Mouse (Mus musculus) CH12.LX (cell line): ENCODE data around the gene Psmd5. TPM values are rescaled to one million over a fixed set of nuclear protein-coding genes. Genes with fewer than 3 reads are reported as not detected.
"Not testable (repeated sequence)": the region's sequence is repeated elsewhere in the genome, so short reads cannot be mapped to it uniquely, and the experiment has no call there.

ENCODE experiments used
- DNase-seq: peaks from one replicate; pipeline ENCODE4 v3.0.0-alpha.2; 2013; ENCODE audit errors: extremely low read depth
- H3K27ac ChIP-seq: 2 replicates; pipeline ENCODE4 v1.5.1; 2012; ENCODE audit warnings: low read depth, mild to moderate bottlenecking, control low read depth, moderate library complexity; ENCODE audit not compliant: insufficient read depth
- H3K27me3 ChIP-seq: replicated peaks from 2 replicates; pipeline ENCODE3; 2012; ENCODE audit warnings: inconsistent platforms
- H3K36me3 ChIP-seq, 2 experiments: replicated peaks in 1 of 2; 2 replicates each; pipeline versions ENCODE3 to v1.6.1; 2012; ENCODE audit warnings: inconsistent platforms in 1 of 2, low read length in 1 of 2, mild to moderate bottlenecking in 1 of 2, mixed read lengths in 1 of 2, moderate library complexity in 1 of 2; ENCODE audit not compliant: control insufficient read depth in 1 of 2, insufficient read depth in 1 of 2
- H3K4me1 ChIP-seq, 2 experiments: 2 replicates each; pipeline ENCODE4 v1.6.1; 2012; ENCODE audit warnings: inconsistent platforms in 1 of 2, moderate library complexity in 1 of 2; ENCODE audit not compliant: insufficient read depth in 2 of 2, control insufficient read depth in 1 of 2
- H3K4me2 ChIP-seq: 2 replicates; pipeline ENCODE4 v1.6.1; 2012; ENCODE audit warnings: low read depth, mild to moderate bottlenecking, control low read depth; ENCODE audit not compliant: poor library complexity, insufficient read depth, severe bottlenecking
- H3K4me3 ChIP-seq, 3 experiments: fragments of 150-350 bp in 1 of 3; sonication (generic) in 1 of 3; replicated peaks in 1 of 3; 2 replicates each; pipeline versions ENCODE3 to v1.5.1; 2011 to 2012; ENCODE audit warnings: low read depth in 2 of 3, low read length in 2 of 3, mild to moderate bottlenecking in 2 of 3, moderate library complexity in 2 of 3, control low read depth in 1 of 3, improper control_type of control experiment in 1 of 3, inconsistent platforms in 1 of 3, mixed read lengths in 1 of 3; ENCODE audit not compliant: poor library complexity in 1 of 3
- H3K79me2 ChIP-seq: replicated peaks from 2 replicates; pipeline ENCODE4 v1.6.1; 2012; ENCODE audit warnings: mild to moderate bottlenecking, moderate library complexity; ENCODE audit not compliant: control insufficient read depth, poor library complexity, insufficient read depth, severe bottlenecking; ENCODE audit errors: extremely low read depth
- H3K9ac ChIP-seq: 2 replicates; pipeline ENCODE4 v1.6.1; 2012; ENCODE audit warnings: low read depth, mild to moderate bottlenecking, control low read depth, moderate library complexity; ENCODE audit not compliant: insufficient read depth
- H3K9me3 ChIP-seq: replicated peaks from 2 replicates; pipeline ENCODE3; 2012; ENCODE audit warnings: low read length, inconsistent platforms, mixed read lengths
- CTCF ChIP-seq, 2 experiments: IDR thresholded peaks in 1 of 2; conservative IDR thresholded peaks in 1 of 2; 2 replicates each; pipeline ENCODE4 v1.5.1; 2011 to 2012; ENCODE audit warnings: low read depth in 2 of 2, low read length in 2 of 2, improper control_type of control experiment in 1 of 2, inconsistent platforms in 1 of 2, mild to moderate bottlenecking in 1 of 2, moderate library complexity in 1 of 2
- ELF1 ChIP-seq: IDR thresholded peaks from 2 replicates; pipeline ENCODE4 v1.6.1; 2014; ENCODE audit warnings: low read depth, mild to moderate bottlenecking, inconsistent platforms, low read length, improper control_type of control experiment
- GABPA ChIP-seq: IDR thresholded peaks from 2 replicates; pipeline ENCODE4 v1.6.1; 2012; ENCODE audit warnings: low read depth, low read length, improper control_type of control experiment, inconsistent platforms; ENCODE audit not compliant: insufficient replicate concordance
- HCFC1 ChIP-seq: IDR thresholded peaks from 2 replicates; pipeline ENCODE4 v1.6.1; 2012; ENCODE audit warnings: low read depth, mild to moderate bottlenecking, inconsistent platforms, low read length, improper control_type of control experiment
- JUN ChIP-seq: IDR thresholded peaks from 2 replicates; pipeline ENCODE4 v1.6.1; 2011; ENCODE audit warnings: low read depth, mild to moderate bottlenecking, low read length, improper control_type of control experiment, moderate library complexity; ENCODE audit not compliant: insufficient read depth
- MAFK ChIP-seq: IDR thresholded peaks from 2 replicates; pipeline ENCODE4 v1.6.1; 2011; ENCODE audit warnings: low read length, improper control_type of control experiment; ENCODE audit not compliant: insufficient replicate concordance
- MEF2A ChIP-seq: IDR thresholded peaks from 2 replicates; pipeline ENCODE4 v1.6.1; 2014; ENCODE audit warnings: low read depth, mild to moderate bottlenecking, inconsistent platforms, low read length, improper control_type of control experiment, borderline replicate concordance
- MXI1 ChIP-seq: IDR thresholded peaks from 2 replicates; pipeline ENCODE4 v1.6.1; 2011; ENCODE audit warnings: mild to moderate bottlenecking, low read depth, low read length, improper control_type of control experiment
- NELFE ChIP-seq: IDR thresholded peaks from 2 replicates; pipeline ENCODE4 v1.6.1; 2011; ENCODE audit warnings: low read depth, low read length, improper control_type of control experiment
- POLR2AphosphoS2 ChIP-seq: IDR thresholded peaks from 2 replicates; pipeline ENCODE4 v1.6.1; 2011; ENCODE audit warnings: low read depth, low read length, improper control_type of control experiment
- RAD21 ChIP-seq: IDR thresholded peaks from 2 replicates; pipeline ENCODE4 v1.6.1; 2011; ENCODE audit warnings: low read depth, mild to moderate bottlenecking, low read length, improper control_type of control experiment, moderate library complexity
- TBP ChIP-seq: conservative IDR thresholded peaks from 2 replicates; pipeline ENCODE4 v1.6.1; 2011; ENCODE audit warnings: low read depth, low read length, improper control_type of control experiment
- UBTF ChIP-seq: IDR thresholded peaks from 2 replicates; pipeline ENCODE4 v1.6.1; 2012; ENCODE audit warnings: low read depth, mild to moderate bottlenecking, inconsistent platforms, low read length, improper control_type of control experiment, moderate library complexity
- dilution Hi-C: fragments of 300-500 bp; cut with MboI; formaldehyde crosslinking; loops from 2 replicates; pipeline ENCODE4 v1.14.3; 2020; ENCODE audit warnings: low sequenced_read_pairs; ENCODE audit not compliant: extremely low pct_unique_long_range_greater_than_20kb, extremely low pct_ligation_motif_present
- in situ Hi-C: fragments of 300-500 bp; cut with MboI; formaldehyde crosslinking; loops from 3 replicates; pipeline ENCODE4 v1.14.3; 2019; ENCODE audit warnings: low sequenced_read_pairs, low pct_ligation_motif_present, low pct_unique_long_range_greater_than_20kb, mixed read lengths
- polyA plus RNA-seq: library from polyadenylated mRNA; unstranded; fragments of >175 nt; gene quantifications from 2 replicates; pipeline ENCODE4 v1.2.1, GENCODE M21; 2012; ENCODE audit warnings: low read depth; ENCODE audit not compliant: insufficient read length
- total RNA-seq, 2 experiments: library from RNA; depleted of rRNA; stranded (reverse); fragments of 300-350 nt in 1 of 2; fragments of >200 nt in 1 of 2; gene quantifications; 2 replicates each; pipeline ENCODE4 v1.2.3; 2012 to 2014

The Psmd5 gene
- total and polyA plus RNA-seq, 3 experiments, result 27.9 to 81.9 (median 81.2) TPM

DNA sequence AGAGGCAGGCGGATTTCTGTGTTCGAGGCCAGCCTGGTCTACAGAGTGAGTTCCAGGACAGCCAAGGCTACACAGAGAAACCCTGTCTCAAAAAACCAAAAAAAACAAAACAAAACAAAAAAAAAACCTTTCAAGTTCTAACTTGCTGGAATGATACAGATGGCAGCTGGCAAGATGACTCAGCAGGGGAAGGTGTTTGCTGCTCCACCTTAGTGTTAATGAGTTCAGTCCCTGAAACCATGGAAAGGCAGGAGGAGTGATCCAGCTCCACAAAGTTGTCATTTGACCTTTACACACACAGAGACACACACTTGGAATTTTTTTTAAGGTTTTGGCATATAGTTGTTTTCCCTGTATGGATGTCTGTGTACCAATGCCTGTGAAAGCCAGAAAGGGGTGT lies 58.9 kb downstream of the Psmd5 start:
- in situ Hi-C loops, DNase-seq, H3K4me1 ChIP-seq, dilution Hi-C loops, H3K9ac ChIP-seq, H3K27me3 ChIP-seq, H3K4me3 ChIP-seq, H3K9me3 ChIP-seq, H3K4me2 ChIP-seq, H3K27ac ChIP-seq: not testable (repeated sequence)
- Histone ChIP-seq H3K36me3 (peaks cover 43 to 84% of the 10 kb centered on the region in 2 experiments), H3K79me2 (peaks cover 45% of the 10 kb centered on the region)
- TF ChIP-seq POLR2AphosphoS2, result peak; percentile 35; the same call in 1 of the 2 replicates

DNA sequence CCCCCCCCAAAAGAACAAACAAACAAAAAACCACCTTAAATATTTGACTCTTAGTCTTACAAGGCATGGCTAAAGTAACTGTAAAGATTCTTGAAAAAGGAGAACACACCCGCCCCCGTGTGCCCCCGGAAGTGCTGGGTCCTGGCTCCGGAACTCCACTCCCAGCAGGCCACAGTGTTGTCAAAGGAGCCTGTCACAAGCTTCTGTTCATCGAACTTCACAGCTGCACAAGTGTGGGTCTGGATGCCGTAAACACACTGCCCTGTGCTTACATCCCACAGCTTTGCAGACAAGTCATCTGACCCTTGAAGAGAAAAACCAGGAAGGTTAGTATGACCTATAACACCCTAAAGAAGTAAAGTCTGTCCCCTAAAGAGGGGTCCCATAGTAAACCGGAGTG lies 62.1 kb downstream of the Psmd5 start:
- DNase-seq, result no peak
- in situ Hi-C loops (no loop called here), dilution Hi-C loops (no loop called here)
- peaks cover 51 to 90% of the 10 kb centered on the region in 2 experiments for H3K36me3 ChIP-seq
- no peak overlapping the region for H3K9ac ChIP-seq
- H3K4me2 ChIP-seq, result no peak overlapping the region
- H3K79me2 ChIP-seq, result peaks cover 68% of the 10 kb centered on the region
- H3K9me3 ChIP-seq, result no peaks in the 10 kb centered on the region
- TF ChIP-seq MEF2A (no peak), NELFE (no peak)
- H3K27me3 ChIP-seq, result no peaks in the 10 kb centered on the region
- peaks cover 4 to 10% of the 10 kb centered on the region in 2 experiments; a peak in 3 of 4 replicates for H3K4me1 ChIP-seq
- no peak overlapping the region for H3K4me3 ChIP-seq
- H3K27ac ChIP-seq, result no peak overlapping the region

DNA sequence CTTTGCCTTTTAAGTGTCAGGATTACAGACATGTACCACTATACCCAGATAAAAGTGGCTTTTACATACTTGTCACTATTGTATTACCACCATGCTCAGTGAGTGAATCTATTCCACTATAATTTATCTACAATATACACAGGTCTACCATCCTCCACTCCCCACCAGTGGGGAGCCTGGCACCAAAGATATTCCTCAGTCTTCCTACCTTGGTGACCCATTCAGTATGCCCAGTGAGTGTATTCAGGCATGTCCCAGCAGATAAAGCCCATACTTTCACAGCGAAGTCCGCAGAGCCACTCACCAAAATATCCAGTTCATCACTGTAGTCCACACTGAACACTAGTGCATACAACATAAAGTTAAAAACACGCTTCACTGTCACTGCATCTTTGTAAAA lies 64.0 kb downstream of the Psmd5 start:
- no peak overlapping the region for H3K9ac ChIP-seq
- in situ Hi-C loops, result no loop called here
- no peaks in the 10 kb centered on the region for H3K9me3 ChIP-seq
- TF ChIP-seq NELFE, result no peak
- TF ChIP-seq CTCF (conservative IDR thresholded peaks at IDR 0.05 in 1 of 2, IDR thresholded peaks at IDR 0.05 in 1 of 2; ENCODE audit: low read depth in 2 of 2, low read length in 2 of 2), result no peak
- no peaks in the 10 kb centered on the region for H3K27me3 ChIP-seq
- peaks cover 82% of the 10 kb centered on the region for H3K79me2 ChIP-seq
- H3K27ac ChIP-seq, result no peak overlapping the region
- no peak overlapping the region for H3K4me3 ChIP-seq
- dilution Hi-C loops, result no loop called here
- H3K4me1 ChIP-seq, result peaks cover 4 to 18% of the 10 kb centered on the region in 2 experiments; a peak in 3 of 4 replicates
- H3K36me3 ChIP-seq, result peaks cover 49 to 93% of the 10 kb centered on the region in 2 experiments
- no peak for DNase-seq
- H3K4me2 ChIP-seq, result no peak overlapping the region

DNA sequence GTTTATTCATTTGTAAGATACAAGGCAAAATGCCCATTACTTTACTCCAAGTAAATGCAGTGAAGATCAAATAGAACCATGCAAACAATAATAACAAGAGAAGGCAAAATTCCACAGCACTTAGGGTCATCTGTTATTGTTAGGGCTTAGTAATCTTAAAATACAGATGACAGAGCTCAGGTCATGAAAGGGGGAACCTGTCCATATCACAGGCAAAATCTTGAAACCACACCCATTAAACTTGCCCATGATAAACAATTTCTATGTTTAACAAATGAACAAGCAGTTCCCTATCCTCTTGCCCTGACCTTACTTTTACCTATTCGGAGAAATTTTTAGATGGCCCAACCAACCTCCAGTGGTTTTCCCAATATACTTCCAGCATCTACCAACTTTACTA lies 65.2 kb downstream of the Psmd5 start:
- H3K9ac ChIP-seq, result no peak overlapping the region
- H3K9me3 ChIP-seq, result no peaks in the 10 kb centered on the region
- peaks cover 8 to 29% of the 10 kb centered on the region in 2 experiments for H3K4me1 ChIP-seq
- in situ Hi-C loops (no loop called here), dilution Hi-C loops (no loop called here)
- H3K4me2 ChIP-seq, result no peak overlapping the region
- H3K27ac ChIP-seq, result no peak overlapping the region
- TF ChIP-seq TBP, result no peak
- no peak for TF ChIP-seq UBTF
- TF ChIP-seq JUN, result no peak
- no peak for TF ChIP-seq HCFC1
- no peak for TF ChIP-seq POLR2AphosphoS2
- no peak for TF ChIP-seq CTCF (conservative IDR thresholded peaks at IDR 0.05 in 1 of 2, IDR thresholded peaks at IDR 0.05 in 1 of 2; ENCODE audit: low read depth in 2 of 2, low read length in 2 of 2)
- TF ChIP-seq MXI1, result no peak
- TF ChIP-seq MAFK, result no peak
- TF ChIP-seq ELF1, result no peak
- no peak for TF ChIP-seq GABPA
- no peak for TF ChIP-seq RAD21
- H3K27me3 ChIP-seq, result no peaks in the 10 kb centered on the region
- H3K79me2 ChIP-seq, result peaks cover 89% of the 10 kb centered on the region
- peaks cover 50 to 94% of the 10 kb centered on the region in 2 experiments for H3K36me3 ChIP-seq
- DNase-seq, result no peak
- no peak overlapping the region for H3K4me3 ChIP-seq
